Mouse (Mus musculus): ENCODE results near the gene Rabgap1l. TPM values are rescaled to one million over a fixed set of nuclear protein-coding genes. Genes with fewer than 3 reads are reported as not detected.
"Not testable (repeated sequence)": the region's sequence is repeated elsewhere in the genome, so short reads cannot be mapped to it uniquely, and the experiment has no call there.

Rabgap1l gene
- polyA plus RNA-seq, 1 experiment = 56.5 TPM

- Histone ChIP-seq H3K36me3 (ENCODE audit: control insufficient read depth, insufficient read depth, low read length) (no peaks in the 10 kb centered on the region), H3K4me3 (ENCODE audit: control insufficient read depth, insufficient read depth, low read length) (no peak overlapping the region), H3K27ac (ENCODE audit: control insufficient read depth, insufficient read depth, low read length) (no peak overlapping the region), H3K4me1 (replicated peaks; ENCODE audit: control insufficient read depth, insufficient read depth, low read length) (no peaks in the 10 kb centered on the region), H3K27me3 (ENCODE audit: control insufficient read depth, insufficient read depth, low read length) (no peaks in the 10 kb centered on the region)
- no peak for DNase-seq
- TF ChIP-seq POLR2A (IDR thresholded peaks at IDR 0.05; ENCODE audit: control insufficient read depth, extremely low read depth, insufficient read depth, low read length, poor library complexity) (no peak), CTCF (IDR thresholded peaks at IDR 0.05; ENCODE audit: borderline replicate concordance, control insufficient read depth, extremely low read depth, insufficient read depth, low read length, poor library complexity) (no peak)
- WGBS = 40% methylated on average over 2 of the region's 2 CpGs
These were observed 174.8 kb downstream of the Rabgap1l start for GRCm38 (mm10) chr1:160618201-160618600.

- Histone ChIP-seq H3K27ac (ENCODE audit: control insufficient read depth, insufficient read depth, low read length) (no peak overlapping the region), H3K36me3 (ENCODE audit: control insufficient read depth, insufficient read depth, low read length) (no peaks in the 10 kb centered on the region), H3K27me3 (ENCODE audit: control insufficient read depth, insufficient read depth, low read length) (no peaks in the 10 kb centered on the region), H3K4me1 (replicated peaks; ENCODE audit: control insufficient read depth, insufficient read depth, low read length) (no peaks in the 10 kb centered on the region), H3K4me3 (ENCODE audit: control insufficient read depth, insufficient read depth, low read length) (no peak overlapping the region)
- TF ChIP-seq POLR2A (IDR thresholded peaks at IDR 0.05; ENCODE audit: control insufficient read depth, extremely low read depth, insufficient read depth, low read length, poor library complexity) = no peak
- no peak for TF ChIP-seq CTCF (IDR thresholded peaks at IDR 0.05; ENCODE audit: borderline replicate concordance, control insufficient read depth, extremely low read depth, insufficient read depth, low read length, poor library complexity)
- DNase-seq = no peak
- 97% methylated on average over 2 of the region's 2 CpGs for WGBS
These were observed 186.6 kb downstream of the Rabgap1l start for GRCm38 (mm10) chr1:160606425-160606824.

DNA sequence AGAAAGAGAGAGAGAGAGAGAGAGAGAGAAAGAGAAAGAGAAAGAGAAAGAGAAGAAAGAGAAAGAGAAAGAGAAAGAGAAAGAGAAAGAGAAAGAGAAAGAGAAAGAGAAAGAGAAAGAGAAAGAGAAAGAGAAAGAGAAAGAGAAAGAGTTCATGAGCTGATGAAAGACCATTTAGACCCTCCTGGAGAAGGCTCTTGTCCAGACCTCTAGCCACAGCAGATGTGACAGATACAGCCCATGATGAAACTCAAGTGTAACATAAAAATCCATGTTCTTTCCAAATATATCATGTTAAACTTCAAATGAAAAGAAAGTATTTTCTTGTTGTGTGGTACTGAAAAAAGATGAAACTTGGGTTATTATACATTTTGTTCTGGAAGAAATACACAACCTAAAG, 189.7 kb downstream of the Rabgap1l start:
- not testable (repeated sequence) for H3K36me3 ChIP-seq (ENCODE audit: control insufficient read depth, insufficient read depth, low read length); H3K4me1 ChIP-seq (replicated peaks; ENCODE audit: control insufficient read depth, insufficient read depth, low read length); H3K4me3 ChIP-seq (ENCODE audit: control insufficient read depth, insufficient read depth, low read length); DNase-seq; H3K27ac ChIP-seq (ENCODE audit: control insufficient read depth, insufficient read depth, low read length); H3K27me3 ChIP-seq (ENCODE audit: control insufficient read depth, insufficient read depth, low read length)

DNA sequence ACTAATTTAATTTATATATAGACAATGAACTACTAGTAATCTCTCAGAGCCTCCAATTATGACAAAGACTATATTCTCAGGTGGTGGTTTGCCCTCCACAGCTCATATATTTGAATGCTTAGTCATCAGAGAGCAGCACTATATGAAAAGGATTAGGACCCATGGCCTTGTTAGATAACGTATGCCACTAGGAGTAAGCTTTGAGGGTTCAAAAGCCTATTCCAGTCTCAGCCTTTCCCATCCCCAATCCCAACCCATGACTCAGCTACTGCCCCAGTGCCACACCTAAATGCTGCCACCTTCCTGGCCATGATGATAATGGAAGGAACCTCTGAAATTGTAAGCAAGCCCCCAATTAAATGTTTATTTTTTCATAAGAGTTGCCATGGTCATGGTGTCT, 195.6 kb downstream of the Rabgap1l start:
- no peaks in the 10 kb centered on the region for H3K4me1 ChIP-seq (replicated peaks; ENCODE audit: control insufficient read depth, insufficient read depth, low read length)
- DNase-seq = no peak
- no peaks in the 10 kb centered on the region for H3K36me3 ChIP-seq (ENCODE audit: control insufficient read depth, insufficient read depth, low read length)
- no peak overlapping the region for H3K27ac ChIP-seq (ENCODE audit: control insufficient read depth, insufficient read depth, low read length)
- no peak overlapping the region for H3K4me3 ChIP-seq (ENCODE audit: control insufficient read depth, insufficient read depth, low read length)
- TF ChIP-seq CTCF (IDR thresholded peaks at IDR 0.05; ENCODE audit: borderline replicate concordance, control insufficient read depth, extremely low read depth, insufficient read depth, low read length, poor library complexity) (no peak), POLR2A (IDR thresholded peaks at IDR 0.05; ENCODE audit: control insufficient read depth, extremely low read depth, insufficient read depth, low read length, poor library complexity) (no peak)
- no peaks in the 10 kb centered on the region for H3K27me3 ChIP-seq (ENCODE audit: control insufficient read depth, insufficient read depth, low read length)
- 96% methylated on average over 1 of the region's 1 CpGs for WGBS

- no peak overlapping the region for H3K4me3 ChIP-seq (ENCODE audit: control insufficient read depth, insufficient read depth, low read length)
- no peak for DNase-seq
- H3K36me3 ChIP-seq (ENCODE audit: control insufficient read depth, insufficient read depth, low read length) = no peaks in the 10 kb centered on the region
- no peak overlapping the region for H3K27ac ChIP-seq (ENCODE audit: control insufficient read depth, insufficient read depth, low read length)
- no peaks in the 10 kb centered on the region for H3K27me3 ChIP-seq (ENCODE audit: control insufficient read depth, insufficient read depth, low read length)
- H3K4me1 ChIP-seq (replicated peaks; ENCODE audit: control insufficient read depth, insufficient read depth, low read length) = no peaks in the 10 kb centered on the region
- 96% methylated on average over 3 of the region's 3 CpGs for WGBS
- no peak for TF ChIP-seq CTCF (IDR thresholded peaks at IDR 0.05; ENCODE audit: borderline replicate concordance, control insufficient read depth, extremely low read depth, insufficient read depth, low read length, poor library complexity)
- TF ChIP-seq POLR2A (IDR thresholded peaks at IDR 0.05; ENCODE audit: control insufficient read depth, extremely low read depth, insufficient read depth, low read length, poor library complexity) = no peak
These were observed 196.1 kb downstream of the Rabgap1l start for GRCm38 (mm10) chr1:160596948-160597270.

- no peaks in the 10 kb centered on the region for H3K4me1 ChIP-seq (replicated peaks; ENCODE audit: control insufficient read depth, insufficient read depth, low read length)
- no peak overlapping the region for H3K4me3 ChIP-seq (ENCODE audit: control insufficient read depth, insufficient read depth, low read length)
- DNase-seq = no peak
- H3K27me3 ChIP-seq (ENCODE audit: control insufficient read depth, insufficient read depth, low read length) = no peaks in the 10 kb centered on the region
- no peaks in the 10 kb centered on the region for H3K36me3 ChIP-seq (ENCODE audit: control insufficient read depth, insufficient read depth, low read length)
- no peak for TF ChIP-seq CTCF (IDR thresholded peaks at IDR 0.05; ENCODE audit: borderline replicate concordance, control insufficient read depth, extremely low read depth, insufficient read depth, low read length, poor library complexity)
- TF ChIP-seq POLR2A (IDR thresholded peaks at IDR 0.05; ENCODE audit: control insufficient read depth, extremely low read depth, insufficient read depth, low read length, poor library complexity) = no peak
- no peak overlapping the region for H3K27ac ChIP-seq (ENCODE audit: control insufficient read depth, insufficient read depth, low read length)
These were observed 196.6 kb downstream of the Rabgap1l start for GRCm38 (mm10) chr1:160596252-160596947.

DNA sequence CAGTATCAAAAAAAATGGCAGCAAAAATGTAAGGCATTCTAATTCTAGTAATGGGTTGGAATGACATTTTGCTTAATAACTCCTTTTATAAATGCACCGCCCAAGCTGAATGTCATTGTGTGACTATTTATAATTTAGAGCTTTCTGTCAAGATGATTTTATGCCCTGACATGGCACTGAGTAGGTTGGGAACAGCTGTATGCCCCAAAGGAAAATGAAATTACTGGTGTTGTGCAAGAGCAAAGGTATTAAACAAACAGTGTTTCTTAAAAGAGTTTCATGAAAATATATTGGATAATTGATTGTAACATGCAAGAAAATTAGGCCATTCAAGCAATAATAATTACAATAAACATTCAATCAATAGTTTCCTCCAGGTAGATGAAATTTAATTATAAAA, 198.4 kb downstream of the Rabgap1l start:
- no peak for DNase-seq
- TF ChIP-seq CTCF (IDR thresholded peaks at IDR 0.05; ENCODE audit: borderline replicate concordance, control insufficient read depth, extremely low read depth, insufficient read depth, low read length, poor library complexity) (no peak), POLR2A (IDR thresholded peaks at IDR 0.05; ENCODE audit: control insufficient read depth, extremely low read depth, insufficient read depth, low read length, poor library complexity) (no peak)
- Histone ChIP-seq H3K4me3 (ENCODE audit: control insufficient read depth, insufficient read depth, low read length) (no peak overlapping the region), H3K36me3 (ENCODE audit: control insufficient read depth, insufficient read depth, low read length) (no peaks in the 10 kb centered on the region), H3K27me3 (ENCODE audit: control insufficient read depth, insufficient read depth, low read length) (no peaks in the 10 kb centered on the region), H3K27ac (ENCODE audit: control insufficient read depth, insufficient read depth, low read length) (no peak overlapping the region), H3K4me1 (replicated peaks; ENCODE audit: control insufficient read depth, insufficient read depth, low read length) (no peaks in the 10 kb centered on the region)
- WGBS = 100% methylated on average over 1 of the region's 1 CpGs

Measured in thymus, adult 2 months (tissue).